Mouse (Mus musculus): ENCODE measurements at regions not wholly inside any gene's neighbourhood (a gene's known extent, or its start where the extent isn't known, plus 50 kb on each side); places are given as distances from the start of the nearest gene placed in this dataset.

GRCm38 (mm10) chr11:7408992-7409391, 195.3 kb upstream of the Igfbp3 start:
- DNase-seq (ENCODE audit: extremely low read depth, insufficient read length, low spot score): no peak

- DNase-seq (ENCODE audit: extremely low read depth, insufficient read length, low spot score): no peak
These were observed 190.9 kb upstream of the Igfbp3 start for GRCm38 (mm10) chr11:7404666-7405065.

GRCm38 (mm10) chr11:7371835-7372234, 158.1 kb upstream of the Igfbp3 start:
- DNase-seq (ENCODE audit: extremely low read depth, insufficient read length, low spot score): no peak

- no peak for DNase-seq (ENCODE audit: extremely low read depth, insufficient read length, low spot score)
These were observed 147.7 kb upstream of the Igfbp3 start for GRCm38 (mm10) chr11:7361388-7361787.

- DNase-seq (ENCODE audit: extremely low read depth, insufficient read length, low spot score): no peak
These were observed 134.9 kb upstream of the Igfbp3 start for GRCm38 (mm10) chr11:7348601-7349000.

GRCm38 (mm10) chr11:7337826-7338225, 124.1 kb upstream of the Igfbp3 start:
- DNase-seq (ENCODE audit: extremely low read depth, insufficient read length, low spot score): no peak

GRCm38 (mm10) chr11:7317409-7317970, 103.8 kb upstream of the Igfbp3 start:
- no peak for DNase-seq (ENCODE audit: extremely low read depth, insufficient read length, low spot score)

- no peak for DNase-seq (ENCODE audit: extremely low read depth, insufficient read length, low spot score)
These were observed 82.5 kb upstream of the Igfbp3 start for GRCm38 (mm10) chr11:7296252-7296651.

GRCm38 (mm10) chr11:7289242-7289938, 75.7 kb upstream of the Igfbp3 start:
- DNase-seq (ENCODE audit: extremely low read depth, insufficient read length, low spot score): no peak

GRCm38 (mm10) chr11:7284836-7285490, 71.2 kb upstream of the Igfbp3 start:
- no peak for DNase-seq (ENCODE audit: extremely low read depth, insufficient read length, low spot score)

- DNase-seq (ENCODE audit: extremely low read depth, insufficient read length, low spot score): no peak
These were observed 69.3 kb upstream of the Igfbp3 start for GRCm38 (mm10) chr11:7282981-7283380.

GRCm38 (mm10) chr11:7282188-7282587, 68.5 kb upstream of the Igfbp3 start:
- DNase-seq (ENCODE audit: extremely low read depth, insufficient read length, low spot score): no peak

- DNase-seq (ENCODE audit: extremely low read depth, insufficient read length, low spot score): no peak
These were observed 67.9 kb upstream of the Igfbp3 start for GRCm38 (mm10) chr11:7281656-7282055.

GRCm38 (mm10) chr11:7279891-7280290, 66.2 kb upstream of the Igfbp3 start:
- DNase-seq (ENCODE audit: extremely low read depth, insufficient read length, low spot score): no peak

GRCm38 (mm10) chr11:7272543-7272942, 58.8 kb upstream of the Igfbp3 start:
- no peak for DNase-seq (ENCODE audit: extremely low read depth, insufficient read length, low spot score)

GRCm38 (mm10) chr11:7270916-7271315, 57.2 kb upstream of the Igfbp3 start:
- no peak for DNase-seq (ENCODE audit: extremely low read depth, insufficient read length, low spot score)

- no peak for DNase-seq (ENCODE audit: extremely low read depth, insufficient read length, low spot score)
These were observed 50.2 kb upstream of the Igfbp3 start for GRCm38 (mm10) chr11:7263971-7264370.

All from 3134 (cell line).